Mouse (Mus musculus) cortical plate, adult 2 months (tissue): ENCODE measurements around the gene Fam149a. TPM values are rescaled to one million over a fixed set of nuclear protein-coding genes. Genes with fewer than 3 reads are reported as not detected.

Experiments
- H3K27ac ChIP-seq: fragments of 200-500 bp; 2 replicates; pipeline ENCODE4 v1.5.1; 2012; ENCODE audit warnings: low read length, control low read depth, inconsistent platforms; ENCODE audit not compliant: insufficient read depth
- H3K4me1 ChIP-seq: fragments of 200-500 bp; 2 replicates; pipeline ENCODE4 v1.6.1; 2011; ENCODE audit warnings: low read length; ENCODE audit not compliant: control insufficient read depth, insufficient read depth
- H3K4me3 ChIP-seq: fragments of 200-500 bp; 2 replicates; pipeline ENCODE4 v1.5.1; 2011; ENCODE audit warnings: mild to moderate bottlenecking, low read length, control low read depth; ENCODE audit not compliant: insufficient read depth
- CTCF ChIP-seq: fragments of 200-500 bp; IDR thresholded peaks from 2 replicates; pipeline ENCODE4 v1.5.1; 2011; ENCODE audit warnings: mild to moderate bottlenecking, control low read depth, low read length; ENCODE audit not compliant: insufficient read depth; ENCODE audit errors: extremely low read depth
- POLR2A ChIP-seq: fragments of 200-500 bp; IDR thresholded peaks from 2 replicates; pipeline ENCODE4 v1.6.1; 2011; ENCODE audit warnings: mild to moderate bottlenecking, low read length, control low read depth; ENCODE audit not compliant: insufficient read depth; ENCODE audit errors: extremely low read depth
- polyA plus RNA-seq: library from polyadenylated mRNA; depleted of rRNA; stranded (reverse); fragments of >200 nt; gene quantifications from 2 replicates; pipeline ENCODE4 v1.2.3, GENCODE M21; 2012; rRNA removed

Fam149a gene
- 16.4 and 17.0 TPM in 2 replicates for polyA plus RNA-seq

DNA sequence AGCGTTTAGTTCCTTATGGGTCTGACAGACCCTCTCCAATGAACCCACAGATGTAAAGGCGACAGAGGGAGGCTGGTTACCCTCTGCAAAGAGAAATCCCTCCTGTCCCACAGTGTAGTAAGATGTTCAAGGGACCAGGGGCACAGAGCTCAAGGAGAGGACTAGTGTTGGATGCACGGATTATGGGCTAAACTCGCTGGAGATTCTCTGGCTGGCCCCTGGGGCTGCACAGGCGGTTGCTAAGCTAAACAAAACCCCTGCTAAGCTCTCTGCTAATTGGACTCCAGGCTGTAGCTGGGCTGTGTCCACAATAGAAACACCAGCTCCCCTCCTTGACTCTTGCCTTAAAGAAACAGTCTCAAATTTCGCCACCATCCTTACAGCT, at the start of gene Fam149a:
TSS of gene Fam149a (minus strand) at position 329 of the 385 bp plus-strand sequence.
- no peaks in the 10 kb centered on the region for H3K4me1 ChIP-seq
- H3K4me3 ChIP-seq = peak within 1 kb of the TSS; percentile 46
- no peak within 1 kb of the TSS for H3K27ac ChIP-seq
- TF ChIP-seq CTCF = no peak
- no peak for TF ChIP-seq POLR2A

DNA sequence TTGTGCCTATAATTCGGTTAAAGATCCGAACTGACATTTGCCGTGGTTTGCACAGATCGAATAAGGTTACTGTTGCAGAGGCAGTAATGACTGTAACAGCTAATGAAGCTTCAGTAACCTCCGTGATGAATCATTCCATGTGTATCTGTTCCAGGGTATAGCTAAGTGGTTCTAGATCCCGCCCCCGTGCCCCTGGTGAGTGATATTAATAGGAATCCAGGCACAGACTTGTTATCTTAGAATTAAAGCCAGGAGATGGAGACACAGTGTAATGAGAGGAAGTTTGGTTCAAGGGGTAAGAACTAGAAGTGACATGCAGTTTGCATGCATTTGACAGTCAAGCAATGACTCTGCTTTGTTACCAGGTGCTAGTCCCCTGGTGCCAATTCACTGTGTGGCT, 38.1 kb upstream of the Fam149a start:
- Histone ChIP-seq H3K4me3 (no peak overlapping the region), H3K27ac (no peak overlapping the region), H3K4me1 (no peaks in the 10 kb centered on the region)
- no peak for TF ChIP-seq CTCF
- TF ChIP-seq POLR2A = no peak

DNA sequence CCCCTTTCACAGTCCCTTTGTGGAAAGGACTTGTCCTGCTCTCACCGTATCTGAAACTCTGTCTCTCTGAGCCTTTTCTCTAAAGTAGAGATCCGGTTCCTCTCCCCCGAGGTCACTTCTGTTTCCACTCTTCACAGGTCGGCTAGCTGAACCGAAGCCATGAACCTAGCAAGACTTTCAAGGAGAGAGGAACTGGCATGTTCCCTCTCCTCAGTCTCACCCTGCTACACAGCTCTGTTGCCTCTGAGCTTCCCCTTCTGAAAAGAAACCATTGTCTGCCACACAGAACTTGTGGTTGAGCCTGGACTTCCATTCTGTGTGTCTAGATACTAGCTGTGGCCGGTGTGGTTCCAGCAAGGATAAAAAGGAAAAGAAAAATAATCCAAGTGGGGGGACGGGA, 32.9 kb upstream of the Fam149a start:
- no peak for TF ChIP-seq CTCF
- no peak for TF ChIP-seq POLR2A
- no peaks in the 10 kb centered on the region for H3K4me1 ChIP-seq
- no peak overlapping the region for H3K4me3 ChIP-seq
- H3K27ac ChIP-seq = no peak overlapping the region

DNA sequence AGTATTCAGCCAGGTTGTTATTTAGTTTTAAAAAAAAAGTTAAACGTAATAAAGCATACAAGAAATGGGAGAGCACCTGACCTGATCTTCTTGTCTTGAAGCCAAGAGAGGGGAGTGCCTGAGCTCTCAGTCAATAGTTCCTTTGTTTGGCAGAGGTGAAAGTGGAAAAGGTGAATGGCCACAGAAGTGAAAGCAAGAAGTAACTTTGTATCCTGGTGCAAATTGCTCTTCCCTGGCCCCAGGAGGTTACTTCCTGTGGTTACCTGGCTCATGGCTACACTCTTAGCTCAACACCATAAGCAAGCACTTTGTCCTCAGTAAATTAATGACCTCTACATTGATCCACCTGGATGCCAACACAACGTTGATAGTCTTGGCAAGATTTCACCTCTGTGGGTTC, 28.8 kb upstream of the Fam149a start, which contains the start of gene Tlr3:
TSS of gene Tlr3 (minus strand) at position 199 of the 400 bp plus-strand sequence.
- Histone ChIP-seq H3K4me3 (peak within 1 kb of the TSS; percentile 37), H3K4me1 (no peaks in the 10 kb centered on the region), H3K27ac (peak within 1 kb of the TSS; percentile 36)
- TF ChIP-seq CTCF (no peak), POLR2A (no peak)

DNA sequence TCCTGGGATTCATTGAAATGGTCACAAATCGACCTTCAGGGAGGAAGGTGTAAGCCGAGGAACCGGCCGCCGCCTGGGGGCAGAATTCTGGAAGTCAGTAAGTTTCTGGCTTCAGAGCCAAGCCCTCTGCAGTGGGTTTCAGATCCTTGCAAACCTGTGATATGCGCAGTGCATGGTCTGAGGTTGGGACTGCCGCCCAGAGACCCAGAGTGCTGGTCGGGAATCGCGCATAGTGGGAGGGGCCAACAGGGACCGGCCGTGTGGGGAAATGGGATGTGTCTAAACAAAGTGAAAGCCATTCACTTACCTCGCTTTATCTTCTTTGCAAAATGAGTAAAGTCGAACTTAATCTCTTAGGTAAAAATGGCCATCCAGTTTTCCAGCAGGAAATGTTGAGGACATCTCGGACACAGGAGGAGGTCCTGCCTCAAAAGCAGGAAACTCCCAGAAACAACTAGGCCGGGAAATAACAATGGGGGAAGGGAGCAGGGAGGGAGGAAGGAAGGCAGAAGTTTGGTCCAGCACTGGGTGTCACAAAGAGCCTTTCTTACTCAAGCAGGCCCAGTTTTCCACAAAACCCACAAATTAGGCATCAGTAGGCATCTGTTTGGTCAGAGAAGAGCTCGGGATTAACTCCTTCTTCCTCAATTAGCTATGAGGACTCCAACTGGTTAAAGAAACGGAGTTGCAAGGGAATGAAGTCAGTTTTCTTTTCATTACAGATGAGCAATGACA, 28.2 kb upstream of the Fam149a start:
- Histone ChIP-seq H3K4me1 (no peaks in the 10 kb centered on the region), H3K4me3 (peak overlapping the region; percentile 37), H3K27ac (peak overlapping the region; percentile 36)
- 0 out of 2 replicates have a peak, but pooled peaks have one; percentile 19 for TF ChIP-seq POLR2A
- 0 out of 2 replicates have a peak, but pooled peaks have one; percentile 10 for TF ChIP-seq CTCF

DNA sequence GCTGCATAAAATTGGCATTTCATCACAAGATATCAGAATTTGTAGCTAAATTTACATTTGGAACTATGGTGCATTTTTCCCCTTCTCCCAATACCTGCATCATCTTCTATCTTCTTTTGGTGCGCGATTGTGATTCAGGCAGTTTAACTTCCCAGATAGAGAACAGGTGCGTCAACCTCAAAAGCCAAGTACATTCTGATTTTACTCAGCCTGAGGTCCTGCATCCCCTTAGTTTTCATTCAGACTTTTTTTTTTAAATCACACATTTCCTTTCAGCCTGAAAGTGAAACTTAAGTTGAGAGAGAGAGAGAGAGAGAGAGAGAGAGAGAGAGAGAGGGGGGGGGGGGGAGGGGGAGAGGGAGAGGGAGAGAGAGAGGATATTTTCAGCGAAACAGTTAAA, 27.6 kb upstream of the Fam149a start:
- H3K4me3 ChIP-seq = peak overlapping the region; percentile 37; the same call in 1 of the 2 replicates

DNA sequence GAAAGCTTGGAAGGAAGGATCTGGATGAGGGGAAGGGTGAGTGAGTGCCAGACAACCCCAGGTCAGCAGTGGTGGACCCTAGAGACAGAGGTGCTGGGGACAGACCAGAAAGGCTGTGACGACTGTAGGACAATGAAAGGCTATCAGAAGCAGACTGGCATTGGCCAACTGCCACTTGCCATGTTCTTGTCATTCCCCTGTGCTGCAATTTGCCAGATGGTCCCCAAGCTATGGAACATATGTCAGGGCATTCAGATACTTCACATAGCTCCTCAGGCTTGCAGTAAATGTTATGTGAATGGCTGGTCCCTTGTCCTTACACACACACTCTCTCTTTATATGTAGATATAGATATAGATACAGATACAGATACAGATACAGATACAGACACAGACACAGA, 1.2 kb upstream of the Fam149a start:
- no peak overlapping the region for H3K27ac ChIP-seq
- no peaks in the 10 kb centered on the region for H3K4me1 ChIP-seq
- TF ChIP-seq POLR2A (no peak), CTCF (no peak)
- H3K4me3 ChIP-seq = no peak overlapping the region

More for the DNA sequence above, 27.6 kb upstream of the Fam149a start:
- TF ChIP-seq CTCF (no peak), POLR2A (no peak)
- no peaks in the 10 kb centered on the region for H3K4me1 ChIP-seq
- H3K27ac ChIP-seq = no peak overlapping the region

DNA sequence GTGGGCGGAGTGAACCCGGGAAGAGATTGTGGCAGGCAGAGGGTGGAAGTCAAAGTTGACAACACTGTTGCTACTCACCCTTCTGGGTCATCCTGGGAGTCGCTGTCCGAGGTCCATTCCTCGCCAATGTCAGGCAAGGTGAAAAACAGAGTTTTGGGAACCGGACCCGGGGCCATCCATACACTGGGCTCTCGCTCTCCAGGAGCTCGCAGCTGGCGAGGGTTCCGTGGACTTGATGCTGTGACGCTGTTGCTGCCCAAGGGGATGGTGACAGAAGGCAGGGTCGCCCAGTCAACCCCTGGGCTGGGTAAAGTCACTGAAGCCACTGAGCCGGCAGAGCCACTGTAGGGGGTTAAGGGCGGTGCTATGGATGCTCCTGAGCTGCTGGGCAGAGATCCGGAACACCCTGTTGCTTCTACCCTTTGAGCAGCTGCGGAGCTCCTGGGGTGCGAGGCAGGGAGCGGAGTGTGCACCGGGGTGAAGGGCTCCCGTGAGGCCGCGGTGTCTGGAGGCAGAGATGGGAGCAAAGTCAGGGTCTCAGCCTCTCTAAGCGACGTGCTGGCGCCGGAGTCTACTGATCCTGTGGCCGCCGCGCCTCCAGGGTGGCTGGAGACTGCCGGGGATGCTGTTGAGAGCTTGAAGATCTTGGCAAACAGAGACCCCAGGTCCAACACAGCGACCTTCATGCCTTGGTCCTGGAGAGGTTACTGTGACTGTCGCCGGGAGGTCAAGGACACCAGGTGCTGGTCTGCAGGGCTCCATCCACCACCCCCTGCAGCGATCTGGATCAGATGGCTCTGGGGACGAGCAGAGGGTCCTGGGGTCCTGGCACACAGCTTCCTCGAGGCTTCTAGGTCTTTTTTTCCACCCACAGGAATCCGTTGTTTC, 772 bp downstream of the Fam149a start:
- Histone ChIP-seq H3K4me1 (no peaks in the 10 kb centered on the region), H3K4me3 (peak overlapping the region; percentile 46), H3K27ac (no peak overlapping the region)
- no peak for TF ChIP-seq POLR2A

DNA sequence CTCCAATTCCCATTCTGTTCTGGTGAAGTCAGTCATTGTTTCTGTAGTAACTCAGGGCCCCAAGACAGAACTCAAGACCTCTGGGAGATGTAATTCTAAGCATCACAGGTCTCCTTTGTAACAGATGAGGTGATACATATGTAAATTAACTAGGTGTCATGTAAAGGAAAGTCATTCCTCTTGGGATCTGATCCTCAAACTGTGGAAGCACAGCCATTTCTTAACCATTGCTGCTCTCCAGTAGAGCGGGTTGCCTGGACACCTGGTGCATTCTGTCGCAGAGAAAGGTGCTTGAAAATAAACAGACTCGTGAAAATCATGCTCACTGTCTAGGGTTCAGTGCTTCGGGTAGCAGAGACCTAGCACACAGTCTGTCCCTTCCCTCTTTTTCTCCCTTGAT, 1.5 kb downstream of the Fam149a start:
- Histone ChIP-seq H3K4me1 (no peaks in the 10 kb centered on the region), H3K4me3 (peak overlapping the region; percentile 46; the same call in 1 of the 2 replicates), H3K27ac (no peak overlapping the region)
- TF ChIP-seq POLR2A = no peak
- TF ChIP-seq CTCF = no peak
